Mouse (Mus musculus) forebrain, embryonic 11.5 days (tissue): ENCODE measurements at regions not wholly inside any gene's neighbourhood (a gene's known extent, or its start where the extent isn't known, plus 50 kb on each side); places are given as distances from the start of the nearest gene placed in this dataset.
"Not testable (repeated sequence)": the region's sequence is repeated elsewhere in the genome, so short reads cannot be mapped to it uniquely, and the experiment has no call there.

Source experiments
- ATAC-seq: fragments of 200-750 bp; cut with Nextera tagmentation; replicated peaks from 2 replicates; pipeline ENCODE4 v1.8.0; 2017; ENCODE audit warnings: moderate TSS enrichment; ENCODE audit not compliant: low FRiP score
- DNase-seq: peaks from one replicate; pipeline ENCODE4 v3.0.0-alpha.2; 2017; ENCODE audit warnings: low spot score
- H3K27ac ChIP-seq: fragments of 300-500 bp; sonication (generic); 2 replicates; pipeline ENCODE4 v1.5.1; 2014; ENCODE audit warnings: low read depth, low read length
- H3K27me3 ChIP-seq: fragments of 300-500 bp; sonication (generic); 2 replicates; pipeline ENCODE4 v1.6.1; 2014; ENCODE audit warnings: mild to moderate bottlenecking, low read length, mixed read lengths; ENCODE audit not compliant: control insufficient read depth, insufficient read depth
- H3K36me3 ChIP-seq: fragments of 300-500 bp; sonication (generic); 2 replicates; pipeline ENCODE4 v1.6.1; 2014; ENCODE audit warnings: mild to moderate bottlenecking, low read length, moderate library complexity, mixed read lengths; ENCODE audit not compliant: control insufficient read depth, insufficient read depth
- H3K4me1 ChIP-seq: fragments of 300-500 bp; sonication (generic); replicated peaks from 2 replicates; pipeline ENCODE4 v1.6.1; 2014; ENCODE audit warnings: low read length, mixed read lengths; ENCODE audit not compliant: control insufficient read depth, insufficient read depth
- H3K4me2 ChIP-seq: fragments of 300-500 bp; sonication (generic); 2 replicates; pipeline ENCODE4 v1.6.1; 2014; ENCODE audit warnings: low read depth, mild to moderate bottlenecking, low read length, moderate library complexity, mixed read lengths; ENCODE audit not compliant: severe bottlenecking
- H3K4me3 ChIP-seq: fragments of 300-500 bp; sonication (generic); 2 replicates; pipeline ENCODE4 v1.5.1; 2014; ENCODE audit warnings: low read depth, low read length
- H3K9ac ChIP-seq: fragments of 300-500 bp; sonication (generic); 2 replicates; pipeline ENCODE4 v1.6.1; 2014; ENCODE audit warnings: low read length
- H3K9me3 ChIP-seq: fragments of 300-500 bp; sonication (generic); 2 replicates; pipeline ENCODE4 v1.6.1; 2016; ENCODE audit warnings: low read length, mixed read lengths; ENCODE audit not compliant: control insufficient read depth
- WGBS: fragments of 180-500 bp; shearing (Covaris S2); extraction: QIAGEN DNeasy Blood & Tissue Kit; methylation state at CpG from one replicate; pipeline ENCODE4 v1.1.7; 2014; 5-methylcytosine and 5-hydroxymethylcytosine counted together

GRCm38 (mm10) chr3:33350986-33351385, 207.9 kb upstream of the Pex5l start:
- Histone ChIP-seq H3K27ac (no peak overlapping the region), H3K4me1 (no peaks in the 10 kb centered on the region), H3K4me2 (no peak overlapping the region), H3K36me3 (no peaks in the 10 kb centered on the region), H3K27me3 (no peaks in the 10 kb centered on the region), H3K9ac (no peak overlapping the region), H3K9me3 (no peaks in the 10 kb centered on the region), H3K4me3 (no peak overlapping the region)
- ATAC-seq (no peak), DNase-seq (no peak)
- WGBS = 76% methylated on average over 6 of the region's 6 CpGs

- H3K36me3 ChIP-seq = no peaks in the 10 kb centered on the region
- DNase-seq (no peak), ATAC-seq (no peak)
- 90% methylated on average over 3 of the region's 3 CpGs for WGBS
- no peak overlapping the region for H3K4me2 ChIP-seq
- H3K9me3 ChIP-seq = no peaks in the 10 kb centered on the region
- H3K27me3 ChIP-seq = no peaks in the 10 kb centered on the region
- H3K4me3 ChIP-seq = no peak overlapping the region
- H3K9ac ChIP-seq = no peak overlapping the region
- H3K27ac ChIP-seq = no peak overlapping the region
- no peaks in the 10 kb centered on the region for H3K4me1 ChIP-seq
These were observed 191.0 kb upstream of the Pex5l start for GRCm38 (mm10) chr3:33334056-33334455.

- H3K36me3 ChIP-seq, DNase-seq, H3K9ac ChIP-seq, H3K9me3 ChIP-seq, ATAC-seq, H3K27ac ChIP-seq, H3K27me3 ChIP-seq, H3K4me3 ChIP-seq, H3K4me2 ChIP-seq, H3K4me1 ChIP-seq: not testable (repeated sequence)
- 84% methylated on average over 1 of the region's 1 CpGs for WGBS
These were observed 174.6 kb upstream of the Pex5l start for GRCm38 (mm10) chr3:33317691-33318090.

- DNase-seq (no peak), ATAC-seq (no peak)
- Histone ChIP-seq H3K27me3 (no peaks in the 10 kb centered on the region), H3K4me2 (no peak overlapping the region), H3K9me3 (no peaks in the 10 kb centered on the region), H3K27ac (no peak overlapping the region), H3K36me3 (no peaks in the 10 kb centered on the region), H3K4me3 (no peak overlapping the region), H3K9ac (no peak overlapping the region), H3K4me1 (no peaks in the 10 kb centered on the region)
- 90% methylated on average over 3 of the region's 3 CpGs for WGBS
These were observed 169.3 kb upstream of the Pex5l start for GRCm38 (mm10) chr3:33312230-33312825.

- no peaks in the 10 kb centered on the region for H3K27me3 ChIP-seq
- WGBS = 36% methylated on average over 2 of the region's 2 CpGs
- no peak overlapping the region for H3K4me2 ChIP-seq
- no peak overlapping the region for H3K27ac ChIP-seq
- H3K4me3 ChIP-seq = no peak overlapping the region
- ATAC-seq (no peak), DNase-seq (no peak)
- H3K36me3 ChIP-seq = no peaks in the 10 kb centered on the region
- H3K9ac ChIP-seq = no peak overlapping the region
- no peaks in the 10 kb centered on the region for H3K9me3 ChIP-seq
- H3K4me1 ChIP-seq = no peaks in the 10 kb centered on the region
These were observed 165.2 kb upstream of the Pex5l start for GRCm38 (mm10) chr3:33308212-33308611.

- Histone ChIP-seq H3K9me3 (no peaks in the 10 kb centered on the region), H3K4me2 (no peak overlapping the region), H3K27me3 (no peaks in the 10 kb centered on the region), H3K9ac (no peak overlapping the region), H3K36me3 (no peaks in the 10 kb centered on the region), H3K4me1 (no peaks in the 10 kb centered on the region), H3K4me3 (no peak overlapping the region), H3K27ac (no peak overlapping the region)
- DNase-seq = no peak
- ATAC-seq = no peak
These were observed 163.1 kb upstream of the Pex5l start for GRCm38 (mm10) chr3:33306169-33306568.

GRCm38 (mm10) chr3:33305756-33306155, 162.7 kb upstream of the Pex5l start:
- H3K4me3 ChIP-seq = no peak overlapping the region
- H3K9me3 ChIP-seq = no peaks in the 10 kb centered on the region
- H3K4me2 ChIP-seq = no peak overlapping the region
- DNase-seq (no peak), ATAC-seq (no peak)
- no peaks in the 10 kb centered on the region for H3K4me1 ChIP-seq
- 78% methylated on average over 2 of the region's 2 CpGs for WGBS
- no peak overlapping the region for H3K27ac ChIP-seq
- no peaks in the 10 kb centered on the region for H3K27me3 ChIP-seq
- no peaks in the 10 kb centered on the region for H3K36me3 ChIP-seq
- no peak overlapping the region for H3K9ac ChIP-seq

GRCm38 (mm10) chr3:33262797-33263196, 119.8 kb upstream of the Pex5l start:
- 72% methylated on average over 2 of the region's 2 CpGs for WGBS
- Histone ChIP-seq H3K4me3 (no peak overlapping the region), H3K9ac (no peak overlapping the region), H3K4me1 (no peaks in the 10 kb centered on the region), H3K27ac (no peak overlapping the region), H3K4me2 (no peak overlapping the region), H3K36me3 (no peaks in the 10 kb centered on the region), H3K9me3 (no peaks in the 10 kb centered on the region), H3K27me3 (no peaks in the 10 kb centered on the region)
- ATAC-seq (no peak), DNase-seq (no peak)

GRCm38 (mm10) chr3:33219271-33220065, 76.4 kb upstream of the Pex5l start:
- DNase-seq (no peak), ATAC-seq (no peak)
- WGBS = 58% methylated on average over 2 of the region's 2 CpGs
- Histone ChIP-seq H3K4me1 (no peaks in the 10 kb centered on the region), H3K9me3 (no peaks in the 10 kb centered on the region), H3K9ac (no peak overlapping the region), H3K4me2 (no peak overlapping the region), H3K27ac (no peak overlapping the region), H3K4me3 (no peak overlapping the region), H3K36me3 (no peaks in the 10 kb centered on the region), H3K27me3 (no peaks in the 10 kb centered on the region)
